Mouse (Mus musculus) limb, embryonic 14.5 days (tissue): ENCODE results near the gene Brpf1. TPM values are rescaled to one million over a fixed set of nuclear protein-coding genes. Genes with fewer than 3 reads are reported as not detected.
A peak's percentile ranks its signal among the peaks of the same experiment; 100 is the strongest.

Experiments used
- ATAC-seq: fragments of 200-750 bp; cut with Nextera tagmentation; 2 replicates; pipeline ENCODE4 v1.8.0; 2017; ENCODE audit warnings: low read depth, moderate number of reproducible peaks, moderate TSS enrichment; ENCODE audit not compliant: low FRiP score
- DNase-seq: peaks from one replicate; pipeline ENCODE4 v3.0.0-alpha.2; 2015; ENCODE audit warnings: low spot score
- H3K27ac ChIP-seq: fragments of 300-500 bp; sonication (generic); replicated peaks from 2 replicates; pipeline ENCODE4 v1.5.1; 2014; ENCODE audit warnings: low read depth, mild to moderate bottlenecking, low read length, moderate library complexity, mixed read lengths
- H3K27me3 ChIP-seq: fragments of 300-500 bp; sonication (generic); 2 replicates; pipeline ENCODE4 v1.6.1; 2014; ENCODE audit warnings: low read length, mixed read lengths; ENCODE audit not compliant: control insufficient read depth, insufficient read depth
- H3K36me3 ChIP-seq: fragments of 300-500 bp; sonication (generic); 2 replicates; pipeline ENCODE4 v1.6.1; 2014; ENCODE audit warnings: mild to moderate bottlenecking, low read length, moderate library complexity, mixed read lengths; ENCODE audit not compliant: control insufficient read depth, insufficient read depth
- H3K4me1 ChIP-seq: fragments of 300-500 bp; sonication (generic); 2 replicates; pipeline ENCODE4 v1.6.1; 2014; ENCODE audit warnings: antibody characterized with exemption, low read length, mixed read lengths; ENCODE audit not compliant: control insufficient read depth, insufficient read depth
- H3K4me2 ChIP-seq: fragments of 300-500 bp; sonication (generic); replicated peaks from 2 replicates; pipeline ENCODE4 v1.6.1; 2014; ENCODE audit warnings: low read depth, mild to moderate bottlenecking, low read length, moderate library complexity; ENCODE audit not compliant: severe bottlenecking
- H3K4me3 ChIP-seq: fragments of 300-500 bp; sonication (generic); replicated peaks from 2 replicates; pipeline ENCODE4 v1.5.1; 2014; ENCODE audit warnings: low read length
- H3K9ac ChIP-seq: fragments of 300-500 bp; sonication (generic); 2 replicates; pipeline ENCODE4 v1.6.1; 2014; ENCODE audit warnings: mild to moderate bottlenecking, low read depth, low read length, moderate library complexity; ENCODE audit not compliant: severe bottlenecking
- H3K9me3 ChIP-seq: fragments of 300-500 bp; sonication (generic); 2 replicates; pipeline ENCODE4 v1.6.1; 2016; ENCODE audit warnings: low read length; ENCODE audit not compliant: control insufficient read depth
- POLR2A ChIP-seq: fragments of 200-500 bp; IDR thresholded peaks from 2 replicates; pipeline ENCODE4 v1.8.0; 2012; ENCODE audit warnings: inconsistent platforms, mild to moderate bottlenecking, moderate library complexity, borderline replicate concordance; ENCODE audit not compliant: insufficient read depth, insufficient read length; ENCODE audit errors: extremely low read depth
- WGBS: fragments of 180-500 bp; shearing (Covaris S2); extraction: QIAGEN DNeasy Blood & Tissue Kit; methylation state at CpG from one replicate; pipeline ENCODE4 v1.1.7; 2014; 5-methylcytosine and 5-hydroxymethylcytosine counted together
- polyA plus RNA-seq, 2 experiments: library from polyadenylated mRNA; depleted of rRNA in 1 of 2; stranded (reverse) in 1 of 2; unstranded in 1 of 2; fragments of >200 nt; fragmentation: Nextera tagmentation in 1 of 2; extraction: Ambion mirVana in 1 of 2; gene quantifications; 2 replicates each; pipeline versions ENCODE4 v1.2.1 to v1.2.3; 2012 to 2014

The Brpf1 gene
- polyA plus RNA-seq, 2 experiments = 20.6 to 35.7 TPM

DNA sequence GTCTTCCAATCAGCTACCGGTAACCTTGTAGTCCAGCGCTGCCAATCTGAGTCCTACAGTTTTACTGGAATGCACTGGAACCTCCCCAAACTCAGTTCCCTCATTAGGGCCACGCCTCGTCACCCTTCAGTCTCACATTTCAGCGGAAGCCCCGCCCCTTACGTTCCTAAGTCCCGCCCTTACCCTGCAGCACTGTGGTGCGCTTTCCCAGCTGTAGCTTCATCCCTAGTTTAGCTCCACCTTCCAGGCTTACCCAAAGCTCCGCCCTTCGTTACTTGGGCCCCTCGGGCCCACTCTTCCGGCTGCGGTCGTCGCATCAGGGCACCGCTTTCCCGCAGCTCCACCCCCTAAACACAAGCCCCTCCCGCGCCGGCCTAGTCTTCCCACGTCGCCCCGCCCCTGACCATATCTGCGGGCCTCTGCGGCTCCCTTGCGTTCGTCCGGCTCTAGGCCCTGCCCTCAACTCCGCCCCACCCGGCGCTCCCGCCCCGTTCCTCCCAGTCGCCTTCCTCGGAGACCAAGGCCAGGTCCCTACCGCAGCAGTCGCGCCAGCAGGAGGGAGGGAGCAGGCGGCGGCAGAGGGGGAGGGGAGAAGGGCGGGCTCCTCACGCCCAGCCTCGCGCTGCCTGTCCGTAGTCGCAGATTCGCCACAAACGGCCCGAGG is 483 bp upstream of the Brpf1 start:
- no peak for TF ChIP-seq POLR2A
- WGBS = under 1% methylated on average over 42 of the region's 50 CpGs
- Histone ChIP-seq H3K27ac (peak overlapping the region; percentile 99), H3K4me1 (peaks cover 14% of the 10 kb centered on the region), H3K4me3 (peak overlapping the region; percentile 95), H3K9me3 (no peaks in the 10 kb centered on the region), H3K9ac (peak overlapping the region; percentile 92), H3K27me3 (no peaks in the 10 kb centered on the region), H3K36me3 (peaks cover 17% of the 10 kb centered on the region), H3K4me2 (peak overlapping the region; percentile 95)
- peak; percentile 99 for DNase-seq
- ATAC-seq = peak; percentile 97

DNA sequence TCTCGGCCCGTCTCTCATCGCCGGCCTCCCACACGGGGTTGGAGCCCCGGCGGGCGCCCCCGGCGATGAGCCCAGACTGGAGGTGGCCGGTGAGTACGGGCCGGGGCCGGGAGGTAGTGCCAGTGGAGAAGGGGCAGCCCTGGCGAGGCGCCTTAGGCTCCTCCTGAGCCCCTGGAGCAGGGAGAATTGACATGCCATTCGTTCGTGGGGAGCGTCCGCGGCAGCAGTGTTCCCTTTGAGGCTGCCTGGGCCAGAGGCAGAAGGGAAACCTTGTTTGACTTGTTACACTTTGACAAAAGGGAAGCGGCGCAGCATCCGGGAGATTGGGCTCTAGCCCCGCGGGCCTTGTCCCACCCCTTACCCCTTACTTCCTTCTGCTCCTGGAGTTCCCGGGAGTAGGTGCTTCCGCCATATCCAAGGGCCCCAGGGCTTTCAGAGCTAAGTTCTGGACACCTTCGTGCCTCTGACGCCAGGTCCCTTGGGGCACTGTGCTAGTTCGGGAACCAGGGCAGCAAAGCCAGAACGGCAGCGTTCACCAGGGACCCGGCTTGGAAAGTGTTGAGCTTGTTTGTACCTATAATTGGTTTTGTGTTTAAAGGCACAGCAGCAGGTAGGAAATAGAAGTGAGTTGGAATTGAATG is 664 bp downstream of the Brpf1 start:
- under 1% methylated on average over 16 of the region's 34 CpGs for WGBS

DNA sequence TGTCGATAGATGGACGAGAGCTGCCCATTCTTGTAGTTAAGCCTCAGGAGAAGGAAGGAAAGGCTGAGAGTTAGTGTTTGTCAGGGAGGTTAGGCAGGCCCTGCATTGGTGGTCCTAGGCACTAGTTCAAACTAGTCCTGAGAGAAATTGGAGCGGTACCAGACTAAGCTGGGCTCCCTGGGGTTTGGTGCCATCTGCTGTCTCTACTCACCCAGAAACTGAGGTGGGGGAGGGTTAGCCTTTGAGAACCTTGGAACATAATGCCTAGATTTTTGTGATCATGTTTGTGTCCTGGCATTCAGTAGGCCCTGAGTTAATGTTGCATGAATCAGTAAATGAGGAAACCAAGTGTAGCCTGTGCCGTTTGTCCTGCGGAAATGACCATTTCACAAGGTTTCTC is 1.2 kb downstream of the Brpf1 start:
- no peak overlapping the region for H3K27ac ChIP-seq
- peaks cover 14% of the 10 kb centered on the region for H3K4me1 ChIP-seq
- peak; percentile 42 for DNase-seq
- H3K4me3 ChIP-seq = peak overlapping the region; percentile 95
- peak overlapping the region; percentile 95 for H3K4me2 ChIP-seq
- H3K27me3 ChIP-seq = no peaks in the 10 kb centered on the region
- no peaks in the 10 kb centered on the region for H3K9me3 ChIP-seq
- TF ChIP-seq POLR2A = no peak
- peaks cover 29% of the 10 kb centered on the region for H3K36me3 ChIP-seq
- ATAC-seq = no peak
- H3K9ac ChIP-seq = peak overlapping the region; percentile 92
- WGBS = 38% methylated on average over 5 of the region's 5 CpGs

More for the DNA sequence above, 664 bp downstream of the Brpf1 start:
- no peak for TF ChIP-seq POLR2A
- H3K4me1 ChIP-seq = peaks cover 14% of the 10 kb centered on the region
- H3K4me3 ChIP-seq = peak overlapping the region; percentile 95
- H3K4me2 ChIP-seq = peak overlapping the region; percentile 95
- DNase-seq (peak; percentile 17), ATAC-seq (no peak)
- no peaks in the 10 kb centered on the region for H3K27me3 ChIP-seq
- H3K9ac ChIP-seq = peak overlapping the region; percentile 92
- peaks cover 24% of the 10 kb centered on the region for H3K36me3 ChIP-seq
- peak overlapping the region; percentile 99 for H3K27ac ChIP-seq
- H3K9me3 ChIP-seq = no peaks in the 10 kb centered on the region

DNA sequence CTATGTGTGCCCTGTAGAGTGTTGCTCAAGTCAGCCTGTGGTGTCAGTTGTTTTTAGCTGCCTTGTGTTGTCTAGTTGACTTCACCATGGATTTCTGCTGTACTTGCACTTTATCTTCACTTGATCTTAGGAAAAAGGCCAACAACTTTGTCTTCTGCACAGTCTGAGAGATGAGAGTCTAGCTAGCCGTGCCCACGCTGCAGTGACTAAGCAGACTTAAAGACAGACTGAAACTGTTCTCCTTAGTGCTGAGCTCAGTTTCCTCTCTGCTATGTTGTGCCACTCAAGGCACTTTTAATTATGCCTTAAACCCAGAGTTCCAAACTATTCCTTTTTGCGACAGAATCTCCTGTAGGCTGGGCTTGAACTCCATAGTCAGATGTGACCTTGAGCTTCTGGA is 9.0 kb downstream of the Brpf1 start:
- Histone ChIP-seq H3K9ac (no peak overlapping the region), H3K27ac (no peak overlapping the region), H3K27me3 (no peaks in the 10 kb centered on the region), H3K4me2 (no peak overlapping the region), H3K36me3 (peaks cover 92% of the 10 kb centered on the region), H3K9me3 (no peaks in the 10 kb centered on the region), H3K4me1 (no peaks in the 10 kb centered on the region), H3K4me3 (no peak overlapping the region)
- TF ChIP-seq POLR2A = no peak
- no peak for DNase-seq
- no peak for ATAC-seq
- WGBS = 94% methylated on average over 3 of the region's 3 CpGs

DNA sequence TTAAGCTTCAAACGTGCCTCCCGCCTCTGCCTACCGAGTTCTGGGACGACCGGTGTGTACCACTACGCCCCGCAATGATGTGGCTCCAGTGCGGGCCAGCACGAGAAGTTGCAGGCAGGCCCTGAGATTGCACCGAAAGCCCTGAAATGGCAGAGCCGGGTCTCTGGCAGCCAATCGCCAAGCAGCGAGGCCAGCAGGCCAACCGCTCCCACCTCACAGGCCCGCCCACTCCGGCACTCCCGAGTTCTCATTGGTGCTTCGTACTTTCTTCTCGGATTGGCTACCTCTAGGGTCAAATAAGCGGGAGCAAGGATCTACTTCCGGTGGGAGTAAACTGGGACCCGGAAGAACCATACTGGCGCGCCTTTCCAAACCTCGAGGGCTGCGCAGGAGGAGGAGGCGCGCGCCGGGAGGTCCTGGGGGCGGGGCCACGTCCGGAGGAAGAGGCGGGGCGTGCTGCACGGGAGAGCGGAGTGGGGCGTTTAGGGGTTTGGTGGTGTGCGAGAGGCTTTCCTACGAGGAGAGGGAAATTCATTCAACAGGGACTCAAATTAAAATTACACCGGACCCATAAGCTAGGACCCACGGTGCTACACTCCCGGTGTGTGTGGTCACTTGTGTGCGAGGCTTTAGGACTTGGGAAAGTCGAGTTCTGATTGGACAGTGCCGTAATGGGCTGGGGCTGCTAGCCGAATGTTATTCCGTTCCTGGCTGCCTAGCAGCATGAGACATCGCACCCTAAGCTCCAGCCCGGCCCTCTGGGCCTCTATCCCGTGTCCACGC is 19.8 kb downstream of the Brpf1 start, which contains the start of gene Ogg1:
TSS of gene Ogg1 (plus strand) at position 440 of the 783 bp plus-strand sequence.
- WGBS = under 1% methylated on average over 52 of the region's 52 CpGs
- peak within 1 kb of the TSS; percentile 71 for H3K9ac ChIP-seq
- peak; percentile 58; the same call in 1 of the 2 replicates for TF ChIP-seq POLR2A
- H3K9me3 ChIP-seq = no peaks in the 10 kb centered on the region
- peak; percentile 98 for ATAC-seq
- no peaks in the 10 kb centered on the region for H3K27me3 ChIP-seq
- H3K4me3 ChIP-seq = peak within 1 kb of the TSS; percentile 46
- DNase-seq = peak; percentile 99
- H3K27ac ChIP-seq = peak within 1 kb of the TSS; percentile 93
- H3K36me3 ChIP-seq = peaks cover 43% of the 10 kb centered on the region
- H3K4me1 ChIP-seq = 0 out of 2 replicates have a peak, but pooled peaks cover 6% of the 10 kb centered on the region
- H3K4me2 ChIP-seq = peak within 1 kb of the TSS; percentile 88
